Mouse (Mus musculus) cerebellum, adult 2 months (tissue): ENCODE data around the gene Phyhipl.

ENCODE experiments used
- CTCF ChIP-seq: fragments of 200-500 bp; IDR thresholded peaks from 2 replicates; pipeline ENCODE4 v1.5.1; 2011; ENCODE audit warnings: low read depth, mild to moderate bottlenecking, control low read depth, low read length, moderate library complexity, borderline replicate concordance; ENCODE audit not compliant: insufficient read depth
- POLR2A ChIP-seq: fragments of 200-500 bp; IDR thresholded peaks from 2 replicates; pipeline ENCODE4 v1.6.1; 2011; ENCODE audit warnings: low read length, control low read depth, borderline replicate concordance; ENCODE audit not compliant: insufficient read depth

DNA sequence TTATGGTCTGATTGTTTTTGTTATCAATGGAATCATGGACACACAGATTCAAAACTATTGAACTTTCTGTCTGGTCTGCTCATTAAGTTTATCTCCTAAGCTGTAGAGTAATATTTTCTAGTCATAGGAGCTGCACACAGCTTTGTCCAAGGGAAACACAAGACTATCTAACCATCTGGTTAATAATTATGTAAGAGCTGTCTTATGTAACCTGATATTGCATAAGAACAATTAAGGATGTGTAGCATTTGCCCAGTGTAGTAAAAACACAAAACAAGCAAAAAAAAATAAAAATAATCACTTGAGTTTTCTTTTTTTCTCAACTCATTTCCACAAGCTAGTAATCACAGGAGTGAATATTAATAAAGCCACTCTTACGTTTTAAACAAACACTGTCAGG is 20.5 kb downstream of the Phyhipl start:
- TF ChIP-seq CTCF (no peak), POLR2A (no peak)
